Mouse (Mus musculus) heart, postnatal 0 days (tissue): ENCODE results near the gene Tmcc1. TPM values are rescaled to one million over a fixed set of nuclear protein-coding genes. Genes with fewer than 3 reads are reported as not detected.

ENCODE experiments used
- ATAC-seq: fragments of 200-750 bp; cut with Nextera tagmentation; 2 replicates; pipeline ENCODE4 v1.8.0; 2017; ENCODE audit warnings: low read depth, moderate number of reproducible peaks, moderate library complexity; ENCODE audit not compliant: insufficient read depth
- DNase-seq: peaks from one replicate; pipeline ENCODE4 v3.0.0-alpha.2; 2016; ENCODE audit warnings: low spot score
- H3K27ac ChIP-seq: fragments of 300-500 bp; sonication (generic); 2 replicates; pipeline ENCODE4 v1.5.1; 2014; ENCODE audit warnings: low read depth, mild to moderate bottlenecking
- H3K27me3 ChIP-seq: fragments of 300-500 bp; sonication (generic); 2 replicates; pipeline ENCODE4 v1.6.1; 2014; ENCODE audit warnings: low read length, mixed read lengths; ENCODE audit not compliant: control insufficient read depth, insufficient read depth
- H3K36me3 ChIP-seq: fragments of 300-500 bp; sonication (generic); replicated peaks from 2 replicates; pipeline ENCODE4 v1.6.1; 2014; ENCODE audit warnings: low read length, mixed read lengths; ENCODE audit not compliant: control insufficient read depth, insufficient read depth
- H3K4me1 ChIP-seq: fragments of 300-500 bp; sonication (generic); 2 replicates; pipeline ENCODE4 v1.6.1; 2014; ENCODE audit warnings: antibody characterized with exemption; ENCODE audit not compliant: control insufficient read depth, insufficient read depth
- H3K4me2 ChIP-seq: fragments of 300-500 bp; sonication (generic); 2 replicates; pipeline ENCODE4 v1.6.1; 2014; ENCODE audit warnings: low read depth, mild to moderate bottlenecking, low read length, moderate library complexity
- H3K4me3 ChIP-seq: fragments of 300-500 bp; sonication (generic); 2 replicates; pipeline ENCODE4 v1.5.1; 2014; ENCODE audit warnings: low read depth, low read length
- H3K9ac ChIP-seq: fragments of 300-500 bp; sonication (generic); replicated peaks from 2 replicates; pipeline ENCODE4 v1.6.1; 2014; ENCODE audit warnings: low read depth, low read length, mixed read lengths
- H3K9me3 ChIP-seq: fragments of 300-500 bp; sonication (generic); replicated peaks from 2 replicates; pipeline ENCODE4 v1.6.1; 2016; ENCODE audit warnings: low read length; ENCODE audit not compliant: control insufficient read depth
- CTCF ChIP-seq: IDR thresholded peaks from 2 replicates; pipeline ENCODE4 v1.5.1; 2016; ENCODE audit warnings: antibody characterized with exemption, control low read depth, low read depth
- EP300 ChIP-seq: IDR thresholded peaks from 2 replicates; pipeline ENCODE4 v1.6.1; 2016; ENCODE audit warnings: antibody characterized with exemption, low read depth
- WGBS: fragments of 180-500 bp; shearing (Covaris S2); extraction: QIAGEN DNeasy Blood & Tissue Kit; methylation state at CpG from one replicate; pipeline ENCODE4 v1.1.7; 2014; 5-methylcytosine and 5-hydroxymethylcytosine counted together
- polyA plus RNA-seq: library from polyadenylated mRNA; unstranded; fragments of >200 nt; fragmentation: Nextera tagmentation; extraction: Ambion mirVana; gene quantifications from 2 replicates; pipeline ENCODE4 v1.2.1, GENCODE M21; 2015
- total RNA-seq: library from RNA; depleted of rRNA; stranded (reverse); fragments of >200 nt; gene quantifications from 2 replicates; pipeline ENCODE4 v1.2.3, GENCODE M21; 2014; ENCODE audit warnings: low replicate concordance

Tmcc1 gene
- total and polyA plus RNA-seq, 2 experiments from 2014 or later = 6.9 to 21.1 TPM

GRCm38 (mm10) chr6:116047366-116047765 is 145.9 kb downstream of the Tmcc1 start:
- Histone ChIP-seq H3K9me3 (peaks cover 4% of the 10 kb centered on the region), H3K4me3 (no peak overlapping the region), H3K27ac (peak overlapping the region; percentile 74), H3K4me1 (peaks cover 35% of the 10 kb centered on the region), H3K27me3 (no peaks in the 10 kb centered on the region), H3K4me2 (no peak overlapping the region), H3K9ac (no peak overlapping the region), H3K36me3 (peaks cover 8% of the 10 kb centered on the region; the same call in 1 of the 2 replicates)
- ATAC-seq (peak; percentile 55; the same call in 1 of the 2 replicates), DNase-seq (peak; percentile 56)
- TF ChIP-seq CTCF = no peak
- no peak for TF ChIP-seq EP300
- WGBS = 19% methylated on average over 3 of the region's 3 CpGs

GRCm38 (mm10) chr6:116044039-116044438 is 149.2 kb downstream of the Tmcc1 start:
- H3K4me3 ChIP-seq = no peak overlapping the region
- no peak overlapping the region for H3K9ac ChIP-seq
- peaks cover 4% of the 10 kb centered on the region for H3K9me3 ChIP-seq
- DNase-seq = peak; percentile 49
- H3K4me1 ChIP-seq = peaks cover 27% of the 10 kb centered on the region
- TF ChIP-seq EP300 = no peak
- no peak for TF ChIP-seq CTCF
- H3K36me3 ChIP-seq = peaks cover 8% of the 10 kb centered on the region; the same call in 1 of the 2 replicates
- 25% methylated on average over 2 of the region's 2 CpGs for WGBS
- H3K27me3 ChIP-seq = no peaks in the 10 kb centered on the region
- peak overlapping the region; percentile 80 for H3K27ac ChIP-seq
- 0 out of 2 replicates have a peak, but pooled peaks have one; percentile 17 for ATAC-seq
- H3K4me2 ChIP-seq = no peak overlapping the region; the same call in 1 of the 2 replicates

- H3K4me1 ChIP-seq = peaks cover 2% of the 10 kb centered on the region; the same call in 1 of the 2 replicates
- H3K27me3 ChIP-seq = no peaks in the 10 kb centered on the region
- DNase-seq (no peak), ATAC-seq (no peak)
- H3K27ac ChIP-seq = no peak overlapping the region
- no peak overlapping the region for H3K4me3 ChIP-seq
- TF ChIP-seq CTCF (no peak), EP300 (no peak)
- peaks cover 4% of the 10 kb centered on the region for H3K9me3 ChIP-seq
- H3K9ac ChIP-seq = no peak overlapping the region
- peaks cover 4% of the 10 kb centered on the region; the same call in 1 of the 2 replicates for H3K36me3 ChIP-seq
- no peak overlapping the region for H3K4me2 ChIP-seq
- WGBS = 56% methylated on average over 2 of the region's 2 CpGs
Observed at GRCm38 (mm10) chr6:116038222-116038621, 155.1 kb downstream of the Tmcc1 start.

- no peaks in the 10 kb centered on the region for H3K9me3 ChIP-seq
- no peak overlapping the region for H3K4me2 ChIP-seq
- no peaks in the 10 kb centered on the region for H3K36me3 ChIP-seq
- no peak overlapping the region for H3K9ac ChIP-seq
- no peak overlapping the region for H3K4me3 ChIP-seq
- WGBS = 79% methylated on average over 5 of the region's 5 CpGs
- peaks cover 2% of the 10 kb centered on the region; the same call in 1 of the 2 replicates for H3K4me1 ChIP-seq
- H3K27me3 ChIP-seq = no peaks in the 10 kb centered on the region
- H3K27ac ChIP-seq = no peak overlapping the region
- DNase-seq = no peak
- no peak for ATAC-seq
- no peak for TF ChIP-seq EP300
- TF ChIP-seq CTCF = no peak
Observed at GRCm38 (mm10) chr6:116037281-116037831, 155.9 kb downstream of the Tmcc1 start.

- H3K27ac ChIP-seq = no peak overlapping the region
- H3K36me3 ChIP-seq = no peaks in the 10 kb centered on the region
- H3K4me3 ChIP-seq = no peak overlapping the region
- H3K27me3 ChIP-seq = no peaks in the 10 kb centered on the region
- no peak overlapping the region for H3K9ac ChIP-seq
- TF ChIP-seq CTCF = no peak
- TF ChIP-seq EP300 = no peak
- WGBS = 90% methylated on average over 2 of the region's 2 CpGs
- H3K4me2 ChIP-seq = no peak overlapping the region
- DNase-seq = no peak
- no peak for ATAC-seq
- peaks cover 2% of the 10 kb centered on the region; the same call in 1 of the 2 replicates for H3K4me1 ChIP-seq
- H3K9me3 ChIP-seq = no peaks in the 10 kb centered on the region
Observed at GRCm38 (mm10) chr6:116036555-116036954, 156.7 kb downstream of the Tmcc1 start.

- Histone ChIP-seq H3K4me3 (no peak overlapping the region), H3K27me3 (no peaks in the 10 kb centered on the region), H3K4me2 (no peak overlapping the region), H3K27ac (no peak overlapping the region), H3K9me3 (no peaks in the 10 kb centered on the region), H3K4me1 (no peaks in the 10 kb centered on the region), H3K36me3 (no peaks in the 10 kb centered on the region), H3K9ac (no peak overlapping the region)
- DNase-seq (no peak), ATAC-seq (no peak)
- no peak for TF ChIP-seq EP300
- TF ChIP-seq CTCF = no peak
- WGBS = 85% methylated on average over 5 of the region's 5 CpGs
Observed at GRCm38 (mm10) chr6:116031052-116031451, 162.2 kb downstream of the Tmcc1 start.
